Comparison of ENCODE assay signal across 9 mouse cellular contexts in genomic region chr16:21339061-21339459, GRCm38 (mm10).
DNase-seq lines count a peak whose midpoint lies in the region; ATAC-seq lines count a peak whose summit lies in the region.
"Had no signal": no experiment of that assay in that cellular context is flagged by ENCODE, and none has a peak within 500 bp of the region (broad histone marks: within the 10 kb centered on the region; RNA-seq: fewer than 3 reads in every experiment).

No protein-coding gene starts in this region.

- ATAC-seq in cerebellum, adult (ENCODE audit: insufficient number of reproducible peaks, low FRiP score, low TSS enrichment) = no peak
- ATAC-seq in CD4-positive, CD25-positive, alpha-beta regulatory T cell, adult 4 months = no peak
- ATAC-seq in erythroid progenitor cell, adult 5-6 weeks (replicated peaks; ENCODE audit: low FRiP score, poor library complexity, severe bottlenecking) = no peak; the same call in 1 of the 2 replicates

- peaks cover 50% of the 10 kb centered on the region for H3K4me1 ChIP-seq in embryonic facial prominence, embryonic 10.5 days

- H3K4me3 ChIP-seq in embryonic facial prominence, embryonic 10.5 days = no peak overlapping the region; the same call in 1 of the 2 replicates
- H3K4me3 ChIP-seq: megakaryocyte, embryonic 14.5 days had no signal

- H3K9me3 ChIP-seq in embryonic facial prominence, embryonic 10.5 days = no peaks in the 10 kb centered on the region
- H3K9me3 ChIP-seq: megakaryocyte, embryonic 14.5 days had no signal

- no peaks in the 10 kb centered on the region; the same call in 1 of the 2 replicates for H3K27me3 ChIP-seq in embryonic facial prominence, embryonic 10.5 days (replicated peaks; ENCODE audit: low read depth, poor library complexity, severe bottlenecking)

- WGBS in embryonic facial prominence, embryonic 10.5 days = 70% methylated on average over 6 of the region's 6 CpGs

- peak; percentile 27 to 35 for DNase-seq in cerebellum, adult 18-20 months
- peak; percentile 26 for DNase-seq in embryonic facial prominence, embryonic 10.5 days (ENCODE audit: low spot score)
- DNase-seq in heart, postnatal 4 days = peak; percentile 54
- DNase-seq in lung, postnatal 14 days = peak; percentile 43
- DNase-seq in left cerebral cortex, adult 8-10 months (ENCODE audit: low spot score in 2 of 2) = no peak

- H3K36me3 ChIP-seq in embryonic facial prominence, embryonic 10.5 days (replicated peaks) = no peaks in the 10 kb centered on the region

- H3K27ac ChIP-seq in embryonic facial prominence, embryonic 10.5 days (replicated peaks) = peak overlapping the region; percentile 87

Comparison
In these comparisons a context has a peak if more than half of its experiments do, and no peak if none do; other contexts are left out.
1. DNase-seq: peak in cerebellum, adult 18-20 months (2 of 2), embryonic facial prominence, embryonic 10.5 days (single experiment), heart, postnatal 4 days (single experiment) and lung, postnatal 14 days (single experiment); none in left cerebral cortex, adult 8-10 months (0 of 2).